Mouse (Mus musculus) layer of hippocampus, adult 11-12 months (tissue): ENCODE results near the gene Gm20388.

ENCODE experiments used
- DNase-seq: peaks from one replicate; pipeline ENCODE4 v3.0.0; 2022; ENCODE audit warnings: low spot score

The Gm20388 gene

GRCm38 (mm10) chr8:120843084-120843483 lies 932.4 kb downstream of the Gm20388 start:
- DNase-seq: no peak

GRCm38 (mm10) chr8:120846018-120846417 lies 935.4 kb downstream of the Gm20388 start:
- DNase-seq: no peak

GRCm38 (mm10) chr8:120847279-120847678 lies 936.6 kb downstream of the Gm20388 start:
- DNase-seq: no peak

- no peak for DNase-seq
Measured at GRCm38 (mm10) chr8:120847735-120848134, 937.1 kb downstream of the Gm20388 start.

DNA sequence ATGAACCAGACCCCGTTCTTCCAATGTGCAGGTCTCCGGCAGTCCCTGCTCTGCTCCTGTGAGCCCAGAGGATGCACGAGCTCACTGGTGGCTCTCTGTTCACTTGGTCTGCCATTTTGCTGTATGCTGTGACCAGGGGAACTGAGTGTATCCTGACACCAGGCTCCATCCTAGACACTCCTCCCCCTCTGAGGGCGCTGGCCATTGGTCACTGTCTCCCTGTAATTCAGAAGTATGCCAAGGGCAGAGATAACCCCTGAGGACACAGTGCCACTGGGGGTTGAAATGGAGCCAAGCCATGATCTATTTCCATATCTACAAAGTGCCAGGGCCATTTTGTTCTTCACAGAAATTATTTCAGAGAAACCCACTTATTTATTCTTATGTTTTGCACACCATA lies 937.8 kb downstream of the Gm20388 start:
- no peak for DNase-seq

DNA sequence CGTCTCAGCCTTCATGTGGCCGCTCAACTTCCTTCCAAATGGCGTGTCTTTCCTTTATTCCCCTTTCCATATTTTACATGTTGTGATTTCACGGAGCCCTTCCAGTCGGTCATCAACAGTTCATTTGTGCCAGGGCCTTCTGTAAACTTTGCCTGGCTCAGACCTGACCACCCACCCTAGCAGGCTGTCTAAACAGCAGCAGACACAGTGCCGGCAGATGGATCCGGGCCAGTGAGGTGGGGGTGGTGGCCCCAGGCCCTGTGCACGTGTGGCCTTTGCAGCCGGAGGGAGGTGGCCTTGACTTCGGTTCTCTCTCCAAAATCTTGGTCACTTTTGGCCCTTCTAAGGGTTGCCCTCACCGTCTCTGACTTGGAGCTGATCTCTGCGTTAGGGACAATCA lies 940.8 kb downstream of the Gm20388 start:
- no peak for DNase-seq

DNA sequence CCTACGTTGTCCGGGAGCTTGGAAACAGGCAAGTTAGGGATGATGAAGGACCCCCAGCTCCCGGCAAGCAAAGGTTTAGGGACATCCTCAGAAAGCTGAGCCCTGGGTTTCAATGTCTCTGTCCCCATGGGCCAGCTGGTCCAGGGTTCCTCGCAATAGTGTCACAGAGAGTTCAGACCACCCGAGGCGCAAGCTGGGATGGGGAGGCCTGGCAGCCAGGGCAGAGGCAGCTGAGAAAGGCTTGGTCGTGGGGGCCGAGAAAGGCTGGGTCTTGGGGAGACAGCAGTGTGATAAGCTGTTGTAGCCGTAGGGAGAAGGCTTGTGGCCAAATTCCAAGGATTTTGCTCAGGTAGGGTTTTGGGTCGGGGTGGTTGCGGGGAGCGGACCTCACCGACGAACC lies 949.2 kb downstream of the Gm20388 start:
- no peak for DNase-seq

- DNase-seq: no peak
Measured at GRCm38 (mm10) chr8:120860423-120861126, 949.9 kb downstream of the Gm20388 start.

GRCm38 (mm10) chr8:120863683-120864082 lies 953.0 kb downstream of the Gm20388 start:
- DNase-seq: no peak

- DNase-seq: no peak
Measured at GRCm38 (mm10) chr8:120867386-120867785, 956.7 kb downstream of the Gm20388 start.

- no peak for DNase-seq
Measured at GRCm38 (mm10) chr8:120872661-120873060, 962.0 kb downstream of the Gm20388 start.

DNA sequence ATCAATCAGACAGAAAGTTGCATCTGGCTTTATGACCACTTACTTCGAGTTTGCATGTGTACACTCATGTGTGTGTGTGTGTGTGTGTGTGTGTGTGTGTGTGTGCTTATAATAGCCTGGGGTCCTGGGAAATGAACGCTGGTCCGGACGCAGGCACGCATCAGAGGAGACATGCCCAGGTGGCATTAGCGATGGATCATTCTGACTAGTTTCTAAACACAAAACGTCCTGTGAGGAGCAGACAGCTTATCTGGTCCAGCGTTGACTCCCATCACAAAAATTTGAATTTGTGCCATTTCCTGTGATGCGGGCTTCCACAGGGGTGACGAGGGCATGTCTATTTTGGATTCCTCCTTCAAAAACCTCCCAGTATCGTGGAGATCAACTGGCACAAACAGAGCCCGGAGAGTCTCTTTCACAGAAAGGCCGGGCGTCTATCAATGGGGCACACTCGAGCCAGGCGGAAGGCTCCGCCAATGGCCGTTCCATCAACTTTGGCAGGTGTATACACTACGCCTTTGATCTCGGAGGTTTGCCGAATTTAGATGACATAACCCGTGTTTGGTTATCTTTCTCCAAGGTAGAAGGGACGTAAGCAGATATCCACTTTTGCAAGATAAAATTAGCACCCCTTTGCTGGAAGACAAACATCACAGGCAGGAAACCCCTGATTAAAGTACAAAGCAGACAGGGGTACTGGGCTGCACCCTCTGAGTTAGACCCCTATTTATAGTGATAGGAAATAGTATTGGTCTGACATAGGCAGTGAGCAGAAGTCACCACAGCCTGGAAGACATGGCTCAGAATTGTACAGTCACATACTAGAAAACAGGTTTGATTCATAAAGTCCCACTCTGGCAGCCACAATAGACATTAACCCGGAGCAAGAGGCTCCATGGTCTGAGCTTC lies 965.6 kb downstream of the Gm20388 start:
- no peak for DNase-seq

GRCm38 (mm10) chr8:120877005-120877404 lies 966.4 kb downstream of the Gm20388 start:
- no peak for DNase-seq

- no peak for DNase-seq
Measured at GRCm38 (mm10) chr8:120879928-120880327, 969.3 kb downstream of the Gm20388 start.

- no peak for DNase-seq
Measured at GRCm38 (mm10) chr8:120881634-120882033, 971.0 kb downstream of the Gm20388 start.

- DNase-seq: no peak
Measured at GRCm38 (mm10) chr8:120882657-120883056, 972.0 kb downstream of the Gm20388 start.

DNA sequence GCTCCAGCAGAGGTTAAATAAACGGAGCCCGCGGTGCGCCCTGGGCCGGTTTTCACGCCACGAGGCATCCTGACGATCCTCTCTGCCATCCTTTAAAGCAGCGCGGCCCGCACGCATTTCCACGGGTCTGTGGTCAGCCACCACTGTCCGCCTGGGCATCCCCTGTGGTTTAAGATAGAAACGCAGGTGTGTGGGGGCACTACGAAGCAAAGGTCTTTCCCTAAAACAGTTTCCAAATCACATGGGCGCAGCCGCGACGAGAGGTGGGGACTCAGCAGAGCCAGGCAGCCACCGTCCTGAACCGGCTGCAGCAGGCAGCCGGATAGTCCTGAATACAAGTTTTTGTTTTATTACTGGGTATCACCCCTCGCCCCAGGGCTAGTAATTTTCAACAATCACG lies 972.7 kb downstream of the Gm20388 start:
- no peak for DNase-seq

DNA sequence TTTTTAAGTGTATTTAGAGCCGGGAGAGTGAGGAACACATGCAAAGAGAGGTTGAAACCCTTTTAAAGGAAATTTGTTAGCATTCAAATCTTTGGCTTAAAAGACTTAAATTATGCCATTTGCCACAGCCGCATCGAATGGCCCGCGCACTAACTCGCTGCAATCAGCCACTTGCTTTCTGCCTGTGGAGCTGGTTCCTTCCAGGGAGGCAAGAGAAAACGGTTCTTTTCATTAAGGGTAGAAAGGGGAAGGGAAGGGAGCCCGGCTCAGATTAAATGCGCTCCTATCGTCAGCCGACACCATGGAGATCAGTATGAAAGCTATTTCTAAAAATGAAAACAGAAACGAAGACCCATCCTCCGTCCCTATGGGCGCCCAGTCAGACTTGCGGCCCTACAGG lies 973.2 kb downstream of the Gm20388 start:
- no peak for DNase-seq

DNA sequence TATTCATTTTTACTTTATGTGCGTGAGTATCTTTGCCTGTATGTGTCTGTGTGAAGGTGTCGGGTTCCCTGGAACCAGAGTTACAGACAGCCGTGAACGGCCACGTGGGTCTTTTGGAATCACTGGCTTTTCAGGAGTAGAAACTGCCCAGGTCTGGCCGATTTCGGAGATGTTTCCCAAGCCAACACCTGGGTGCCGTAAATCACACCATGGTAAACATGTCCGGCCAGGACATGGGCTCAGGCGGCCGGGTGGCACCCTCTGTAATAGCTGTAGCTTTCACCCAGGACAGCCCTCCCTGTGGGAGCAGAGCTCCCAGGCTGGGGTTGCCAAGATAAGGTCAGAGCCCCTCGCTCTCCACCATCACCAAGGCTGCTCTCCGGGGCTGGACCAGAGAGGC lies 974.2 kb downstream of the Gm20388 start:
- no peak for DNase-seq

DNA sequence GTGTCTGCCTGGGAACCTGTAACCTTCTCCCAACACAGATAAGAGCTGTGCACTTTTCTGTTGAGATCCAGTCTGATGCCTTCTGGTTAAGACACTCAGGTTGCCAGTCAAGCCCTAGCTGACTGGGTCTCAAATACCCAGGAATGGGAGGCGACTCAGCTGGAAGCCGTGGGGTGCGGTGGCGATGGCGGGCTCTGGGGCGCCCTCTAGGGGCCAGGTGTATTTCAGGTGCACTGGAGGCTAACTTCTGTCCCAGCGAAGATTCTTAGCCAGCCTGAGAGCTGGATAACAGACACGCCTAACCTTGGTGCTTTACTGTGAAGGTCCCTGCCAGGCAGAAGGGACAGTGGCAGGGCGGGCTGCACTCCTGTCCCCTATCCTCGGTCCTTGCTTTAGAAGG lies 976.6 kb downstream of the Gm20388 start:
- DNase-seq: no peak

GRCm38 (mm10) chr8:120888005-120888404 lies 977.4 kb downstream of the Gm20388 start:
- no peak for DNase-seq

GRCm38 (mm10) chr8:120889189-120889588 lies 978.5 kb downstream of the Gm20388 start:
- no peak for DNase-seq

DNA sequence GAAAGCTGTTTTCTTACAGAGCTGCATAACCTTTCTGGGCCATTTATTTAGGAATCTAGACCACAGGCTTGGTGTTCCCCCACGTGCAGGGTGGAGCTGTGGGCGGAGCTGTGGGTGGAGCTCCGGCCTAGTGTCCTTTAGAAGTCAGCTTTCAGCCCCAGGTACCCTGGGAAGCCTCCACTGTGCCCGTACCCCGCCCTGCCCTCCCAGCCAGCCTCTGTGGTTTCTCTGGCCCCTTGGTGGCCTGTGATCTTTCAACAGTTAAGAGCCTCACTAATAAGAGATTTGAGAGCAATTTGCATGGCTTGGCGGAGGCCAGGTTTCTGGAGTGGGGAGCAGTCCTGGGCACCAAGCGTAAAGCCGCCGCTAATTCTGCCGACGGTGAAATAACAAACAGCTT lies 979.4 kb downstream of the Gm20388 start:
- DNase-seq: no peak
